In the genomic region with DNA sequence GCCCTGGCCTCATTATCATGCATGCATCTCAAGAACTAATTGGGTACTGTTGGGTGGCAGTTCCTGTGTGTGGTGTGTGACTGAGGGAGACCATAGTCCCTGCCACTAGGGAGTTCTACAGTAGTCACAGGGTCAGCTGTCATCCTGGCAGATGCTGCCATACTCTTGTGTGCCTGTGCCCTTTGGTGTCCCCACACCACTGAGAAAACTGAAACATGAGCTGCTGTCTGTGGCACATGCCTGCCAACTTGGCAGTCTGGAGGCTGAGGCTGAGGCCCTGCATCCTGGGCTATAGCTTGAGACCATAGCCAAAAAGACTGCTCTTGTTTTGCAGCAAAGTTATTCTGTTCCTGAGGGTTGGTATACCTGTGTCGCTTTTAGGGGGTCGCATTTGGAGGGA, we compare ENCODE assay signal across 25 mouse cellular contexts. TPM values are rescaled to one million over a fixed set of nuclear protein-coding genes. Genes with fewer than 3 reads are reported as not detected.
A peak's percentile ranks its signal among the peaks of the same experiment; 100 is the strongest.
DNase-seq lines count a peak whose midpoint lies in the region; ATAC-seq lines count a peak whose summit lies in the region.
"Had no signal": no experiment of that assay in that cellular context is flagged by ENCODE, and none has a peak within 500 bp of the region (broad histone marks: within the 10 kb centered on the region; RNA-seq: fewer than 3 reads in every experiment).

No protein-coding gene starts in this region.

- H3K4me2 ChIP-seq in heart, embryonic 11.5 days = no peak overlapping the region
- H3K4me2 ChIP-seq: embryonic facial prominence, embryonic 13.5 days; forebrain, embryonic 12.5 days; forebrain, embryonic 15.5 days; heart, embryonic 13.5 days; hindbrain, embryonic 15.5 days had no signal

- H3K4me3 ChIP-seq in heart, embryonic 11.5 days (ENCODE audit: low read depth, low read length) = no peak overlapping the region
- H3K4me3 ChIP-seq: embryonic facial prominence, embryonic 10.5 days; embryonic facial prominence, embryonic 13.5 days; erythroblast, embryonic 14.5 days; forebrain, embryonic 12.5 days; forebrain, embryonic 15.5 days; heart, embryonic 13.5 days; hindbrain, embryonic 15.5 days had no signal

- intact Hi-C loops in gastrocnemius, postnatal 14 days (cut with DNase I; ENCODE audit: low total_unique reads) = no loop called here
- intact Hi-C loops in gastrocnemius, postnatal 36 days (cut with DNase I) = no loop called here

- H3K27ac ChIP-seq in heart, embryonic 11.5 days (ENCODE audit: low read depth, low read length) = no peak overlapping the region
- H3K27ac ChIP-seq: embryonic facial prominence, embryonic 10.5 days; embryonic facial prominence, embryonic 13.5 days; forebrain, embryonic 12.5 days; forebrain, embryonic 15.5 days; heart, embryonic 13.5 days; hindbrain, embryonic 15.5 days had no signal

- H3K27me3 ChIP-seq in heart, embryonic 11.5 days (ENCODE audit: control insufficient read depth, insufficient read depth, low read length) = no peaks in the 10 kb centered on the region
- H3K27me3 ChIP-seq: embryonic facial prominence, embryonic 13.5 days; forebrain, embryonic 12.5 days; forebrain, embryonic 15.5 days; heart, embryonic 13.5 days; hindbrain, embryonic 15.5 days had no signal

- no peak overlapping the region for H3K9ac ChIP-seq in heart, embryonic 11.5 days (ENCODE audit: low read depth, low read length)
- H3K9ac ChIP-seq: embryonic facial prominence, embryonic 13.5 days; forebrain, embryonic 12.5 days; forebrain, embryonic 15.5 days; heart, embryonic 13.5 days; hindbrain, embryonic 15.5 days had no signal

- DNase-seq in heart, adult 11 months = peak; percentile 89
- DNase-seq in gastrocnemius, postnatal 14 days = peak; percentile 37
- DNase-seq in gastrocnemius, postnatal 36 days = peak; percentile 37 to 41
- no peak for DNase-seq in adipocyte (ENCODE audit: low spot score)
- no peak for DNase-seq in urinary bladder, adult 2 months (ENCODE audit: low spot score)
- DNase-seq: adrenal gland, adult 8-10 months; adrenal gland, postnatal 25 days; cerebellum, adult 11-12 months; cerebellum, adult 8-10 months; cerebellum, postnatal 10 days; cerebellum, postnatal 36 days; embryo, embryonic 11 days; heart, adult 18-20 months; heart, postnatal 14 days; heart, postnatal 4 days had no signal

- no peak for ATAC-seq in heart, embryonic 11.5 days (replicated peaks; ENCODE audit: insufficient number of reproducible peaks, low FRiP score, low TSS enrichment)
- ATAC-seq: CD4-positive, CD25-positive, alpha-beta regulatory T cell, adult 4 months; forebrain, embryonic 15.5 days; intestine, postnatal 0 days had no signal

- 100% methylated on average over 2 of the region's 2 CpGs for WGBS in heart, embryonic 11.5 days (ENCODE audit: insufficient replicate concordance)

- H3K4me1 ChIP-seq in heart, embryonic 11.5 days (ENCODE audit: control insufficient read depth, insufficient read depth, low read length) = no peaks in the 10 kb centered on the region
- H3K4me1 ChIP-seq: embryonic facial prominence, embryonic 10.5 days; embryonic facial prominence, embryonic 13.5 days; forebrain, embryonic 12.5 days; forebrain, embryonic 15.5 days; heart, embryonic 13.5 days; hindbrain, embryonic 15.5 days had no signal

- H3K36me3 ChIP-seq in heart, embryonic 11.5 days (ENCODE audit: control insufficient read depth, insufficient read depth, low read length) = peaks cover 78% of the 10 kb centered on the region

- H3K9me3 ChIP-seq in heart, embryonic 11.5 days (replicated peaks; ENCODE audit: control insufficient read depth, low read length) = peaks cover 22% of the 10 kb centered on the region
- H3K9me3 ChIP-seq: forebrain, embryonic 15.5 days; hindbrain, embryonic 15.5 days had no signal

RNA-seq across cellular contexts. Expression of gene Colgalt1, which starts 9.0 kb away (rescaled TPM):
- polyA plus RNA-seq in heart, embryonic 11.5 days (2014; fragmentation: Nextera tagmentation; extraction: Ambion mirVana) = 47.8 and 55.6 TPM in 2 replicates
- total RNA-seq in gastrocnemius, postnatal 14 days (2021) = 10 to 100 TPM; 35.6 to 39.3 TPM
- total RNA-seq in gastrocnemius, postnatal 36 days (2021) = 10 to 100 TPM; 33.0 to 35.6 TPM
- polyA plus RNA-seq in urinary bladder, adult 2 months (2012; rRNA removed) = 124 and 144 TPM in 2 replicates

RNA-seq across cellular contexts. Expression of gene Fam129c, which starts 22.3 kb away (rescaled TPM):
- polyA plus RNA-seq in heart, embryonic 11.5 days (2014; fragmentation: Nextera tagmentation; extraction: Ambion mirVana) = 1.9 and 2.0 TPM in 2 replicates
- under 1 TPM; 0.59 to 0.82 TPM for total RNA-seq in gastrocnemius, postnatal 14 days (2021)
- under 1 TPM; 0.71 to 0.76 TPM for total RNA-seq in gastrocnemius, postnatal 36 days (2021)
- 3.1 and 3.7 TPM in 2 replicates for polyA plus RNA-seq in urinary bladder, adult 2 months (2012; rRNA removed)

RNA-seq across cellular contexts. Expression of gene Pgls, which starts 27.8 kb away (rescaled TPM):
- polyA plus RNA-seq in heart, embryonic 11.5 days (2014; fragmentation: Nextera tagmentation; extraction: Ambion mirVana) = 184 and 194 TPM in 2 replicates
- total RNA-seq in gastrocnemius, postnatal 14 days (2021) = 10 to 100 TPM; 40.5 to 43.3 TPM
- 10 to 100 TPM; 25.6 to 26.1 TPM for total RNA-seq in gastrocnemius, postnatal 36 days (2021)
- polyA plus RNA-seq in urinary bladder, adult 2 months (2012; rRNA removed) = 41.7 and 60.4 TPM in 2 replicates

RNA-seq across cellular contexts. Expression of gene Slc27a1, which starts 51.1 kb away (rescaled TPM):
- polyA plus RNA-seq in heart, embryonic 11.5 days (2014; fragmentation: Nextera tagmentation; extraction: Ambion mirVana) = 9.2 and 10.8 TPM in 2 replicates
- total RNA-seq in gastrocnemius, postnatal 14 days (2021) = 10 to 100 TPM; 29.9 to 50.8 TPM
- 10 to 100 TPM; 55.9 to 77.1 TPM for total RNA-seq in gastrocnemius, postnatal 36 days (2021)
- polyA plus RNA-seq in urinary bladder, adult 2 months (2012; rRNA removed) = 57.3 and 63.8 TPM in 2 replicates

RNA-seq across cellular contexts. Expression of gene Unc13a, which starts 51.8 kb away (rescaled TPM):
- 0.63 and 0.65 TPM in 2 replicates for polyA plus RNA-seq in heart, embryonic 11.5 days (2014; fragmentation: Nextera tagmentation; extraction: Ambion mirVana)
- under 1 TPM; 0.18 to 0.20 TPM for total RNA-seq in gastrocnemius, postnatal 14 days (2021)
- total RNA-seq in gastrocnemius, postnatal 36 days (2021) = not detected
- 0.44 and 0.47 TPM in 2 replicates for polyA plus RNA-seq in urinary bladder, adult 2 months (2012; rRNA removed)

Comparison
In these comparisons a context has a peak if more than half of its experiments do, and no peak if none do; other contexts are left out.
1. DNase-seq: peak in heart, adult 11 months (single experiment), gastrocnemius, postnatal 14 days (single experiment) and gastrocnemius, postnatal 36 days (2 of 2); none in adipocyte (single experiment) and urinary bladder, adult 2 months (single experiment).